Mouse (Mus musculus): ENCODE measurements around the gene Yju2. TPM values are rescaled to one million over a fixed set of nuclear protein-coding genes. Genes with fewer than 3 reads are reported as not detected.

The Yju2 gene
- total RNA-seq, 2 experiments from 2014 or later, result 17.1 to 18.7 TPM

Other genes starting within 250 kb of the Yju2 start
- gene Pot1b, start 246.5 kb upstream of the Yju2 start, total RNA-seq (2014; fragmentation: Nextera tagmentation), result 43.1 and 50.2 TPM in 2 replicates
- 21.0 and 26.9 TPM in 2 replicates for gene Pot1b, start 246.5 kb upstream of the Yju2 start, total RNA-seq (2017)
- gene Adgre4, start 209.1 kb upstream of the Yju2 start, total RNA-seq (2014; fragmentation: Nextera tagmentation), result not detected in 2 replicates
- 0.56 TPM in 1 of 2 replicates, not detected in the other for gene Adgre4, start 209.1 kb upstream of the Yju2 start, total RNA-seq (2017)
- gene Zfp119a, start 80.2 kb upstream of the Yju2 start, total RNA-seq (2014; fragmentation: Nextera tagmentation), result 2.2 and 4.2 TPM in 2 replicates
- 3.9 and 7.0 TPM in 2 replicates for gene Zfp119a, start 80.2 kb upstream of the Yju2 start, total RNA-seq (2017)
- gene Zfp959, start 67.0 kb upstream of the Yju2 start, total RNA-seq (2014; fragmentation: Nextera tagmentation), result 14.4 and 15.0 TPM in 2 replicates
- gene Zfp959, start 67.0 kb upstream of the Yju2 start, total RNA-seq (2017), result 10.5 and 13.4 TPM in 2 replicates
- gene Zfp119b, start 9.6 kb upstream of the Yju2 start, total RNA-seq (2014; fragmentation: Nextera tagmentation), result 2.0 and 4.8 TPM in 2 replicates
- gene Zfp119b, start 9.6 kb upstream of the Yju2 start, total RNA-seq (2017), result 1.2 and 10.3 TPM in 2 replicates
- 0.42 TPM in 1 of 2 replicates, not detected in the other for gene Ebi3, start 6.5 kb upstream of the Yju2 start, total RNA-seq (2014; fragmentation: Nextera tagmentation)
- gene Ebi3, start 6.5 kb upstream of the Yju2 start, total RNA-seq (2017), result 0.47 TPM in 1 of 2 replicates, not detected in the other
- not detected in 2 replicates for gene Shd, start 11.4 kb downstream of the Yju2 start, total RNA-seq (2014; fragmentation: Nextera tagmentation)
- gene Shd, start 11.4 kb downstream of the Yju2 start, total RNA-seq (2017), result not detected in 2 replicates
- not detected in 2 replicates for gene Fsd1, start 27.4 kb downstream of the Yju2 start, total RNA-seq (2014; fragmentation: Nextera tagmentation)
- gene Fsd1, start 27.4 kb downstream of the Yju2 start, total RNA-seq (2017), result not detected in 2 replicates
- not detected in 2 replicates for gene Stap2, start 46.5 kb downstream of the Yju2 start, total RNA-seq (2014; fragmentation: Nextera tagmentation)
- gene Stap2, start 46.5 kb downstream of the Yju2 start, total RNA-seq (2017), result not detected in 2 replicates
- gene Mpnd, start 46.6 kb downstream of the Yju2 start, total RNA-seq (2014; fragmentation: Nextera tagmentation), result 5.4 and 12.1 TPM in 2 replicates
- gene Mpnd, start 46.6 kb downstream of the Yju2 start, total RNA-seq (2017), result 2.1 and 6.2 TPM in 2 replicates
- 25.2 and 35.7 TPM in 2 replicates for gene Sh3gl1, start 77.5 kb downstream of the Yju2 start, total RNA-seq (2014; fragmentation: Nextera tagmentation)
- 13.6 and 22.1 TPM in 2 replicates for gene Sh3gl1, start 77.5 kb downstream of the Yju2 start, total RNA-seq (2017)
- gene Chaf1a, start 81.3 kb downstream of the Yju2 start, total RNA-seq (2014; fragmentation: Nextera tagmentation), result 46.9 and 47.7 TPM in 2 replicates
- 34.5 and 37.5 TPM in 2 replicates for gene Chaf1a, start 81.3 kb downstream of the Yju2 start, total RNA-seq (2017)
- 16.3 and 21.1 TPM in 2 replicates for gene Ubxn6, start 115.9 kb downstream of the Yju2 start, total RNA-seq (2014; fragmentation: Nextera tagmentation)
- gene Ubxn6, start 115.9 kb downstream of the Yju2 start, total RNA-seq (2017), result 13.2 and 29.1 TPM in 2 replicates
- 84.1 and 100 TPM in 2 replicates for gene Hdgfl2, start 120.5 kb downstream of the Yju2 start, total RNA-seq (2014; fragmentation: Nextera tagmentation)
- 70.9 and 103 TPM in 2 replicates for gene Hdgfl2, start 120.5 kb downstream of the Yju2 start, total RNA-seq (2017)
- gene Plin4, start 150.7 kb downstream of the Yju2 start, total RNA-seq (2014; fragmentation: Nextera tagmentation), result not detected in 2 replicates
- not detected in 2 replicates for gene Plin4, start 150.7 kb downstream of the Yju2 start, total RNA-seq (2017)
- not detected in 2 replicates for gene Plin5, start 158.5 kb downstream of the Yju2 start, total RNA-seq (2014; fragmentation: Nextera tagmentation)
- 0.23 TPM in 1 of 2 replicates, not detected in the other for gene Plin5, start 158.5 kb downstream of the Yju2 start, total RNA-seq (2017)
- 1.8 TPM in 1 of 2 replicates, not detected in the other for gene Lrg1, start 162.9 kb downstream of the Yju2 start, total RNA-seq (2014; fragmentation: Nextera tagmentation)
- gene Lrg1, start 162.9 kb downstream of the Yju2 start, total RNA-seq (2017), result 2.1 TPM in 1 of 2 replicates, not detected in the other
- 0.24 TPM in 1 of 2 replicates, not detected in the other for gene Sema6b, start 181.2 kb downstream of the Yju2 start, total RNA-seq (2014; fragmentation: Nextera tagmentation)
- gene Sema6b, start 181.2 kb downstream of the Yju2 start, total RNA-seq (2017), result 0.42 TPM in 1 of 2 replicates, not detected in the other
- 0.76 and 1.6 TPM in 2 replicates for gene Tnfaip8l1, start 203.4 kb downstream of the Yju2 start, total RNA-seq (2014; fragmentation: Nextera tagmentation)
- gene Tnfaip8l1, start 203.4 kb downstream of the Yju2 start, total RNA-seq (2017), result not detected in 2 replicates
- 28.7 and 59.7 TPM in 2 replicates for gene Mydgf, start 224.8 kb downstream of the Yju2 start, total RNA-seq (2014; fragmentation: Nextera tagmentation)
- 21.5 and 25.3 TPM in 2 replicates for gene Mydgf, start 224.8 kb downstream of the Yju2 start, total RNA-seq (2017)